Mouse (Mus musculus): ENCODE results near the gene Pla1a.

DNA sequence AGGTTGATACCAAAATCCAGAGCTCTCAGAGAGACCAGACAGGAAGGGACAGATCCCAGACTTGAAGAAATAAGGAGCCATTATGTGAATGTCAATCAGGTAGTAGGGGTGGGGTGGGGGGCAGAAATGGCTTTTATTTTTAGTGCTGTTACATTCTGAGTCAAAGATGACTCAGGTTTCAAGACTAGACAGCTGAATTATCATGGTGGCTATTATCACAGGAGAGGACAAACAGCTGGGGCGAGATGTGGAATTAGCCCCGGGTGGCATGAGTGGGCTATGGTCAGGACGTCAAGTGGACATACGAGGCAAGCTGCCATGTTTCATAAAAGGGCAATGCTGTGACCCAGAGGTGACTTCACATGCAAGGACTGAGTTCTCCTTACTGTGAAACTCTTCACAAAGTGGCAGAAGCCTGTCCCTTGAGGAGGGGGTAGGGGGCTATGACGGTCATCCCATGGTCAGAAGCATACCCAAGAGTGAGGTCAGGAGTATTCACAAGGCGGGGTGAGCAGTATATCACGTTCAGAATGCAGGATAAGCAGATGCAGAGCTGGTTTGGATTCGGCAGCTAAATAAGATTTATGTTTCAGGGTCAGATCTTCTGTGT lies 43.6 kb downstream of the Pla1a start:
- TF ChIP-seq CTCF (conservative IDR thresholded peaks at IDR 0.05; ENCODE audit: low read length) (no peak), POU5F1 (IDR thresholded peaks at IDR 0.05; ENCODE audit: borderline replicate concordance, low read length) (no peak)
